Mouse (Mus musculus) spleen, adult 2 months (tissue): ENCODE measurements around the gene Tmem132d.

Source experiments
- CTCF ChIP-seq: fragments of 200-500 bp; IDR thresholded peaks from 2 replicates; pipeline ENCODE4 v1.5.1; 2011; ENCODE audit warnings: mild to moderate bottlenecking, inconsistent platforms; ENCODE audit not compliant: insufficient read depth, insufficient read length, insufficient replicate concordance; ENCODE audit errors: extremely low read depth
- POLR2A ChIP-seq: fragments of 200-500 bp; IDR thresholded peaks from 2 replicates; pipeline ENCODE4 v1.6.1; 2011; ENCODE audit warnings: low read depth, low read length, inconsistent platforms

DNA sequence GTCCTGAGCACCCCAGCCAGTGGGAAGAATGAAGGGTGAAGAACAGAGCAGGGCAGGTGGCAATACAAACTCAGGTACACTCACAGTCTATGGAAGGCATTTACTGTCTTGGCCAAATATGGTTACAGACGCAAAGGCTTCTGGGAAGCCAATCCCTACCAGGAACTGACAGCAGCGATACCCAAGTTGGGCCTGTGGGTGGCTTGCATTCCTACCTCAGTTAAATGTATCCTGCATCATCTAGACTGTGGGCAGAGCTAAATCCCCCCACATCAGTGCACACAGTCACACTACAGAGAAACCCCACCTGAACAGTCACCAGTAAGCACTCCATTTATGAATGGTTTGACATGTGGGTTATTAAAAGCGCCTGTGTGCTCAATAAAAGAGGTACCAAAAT lies 288.1 kb downstream of the Tmem132d start:
- no peak for TF ChIP-seq POLR2A
- no peak for TF ChIP-seq CTCF
